Mouse (Mus musculus): ENCODE results near the gene Vmn2r34. TPM values are rescaled to one million over a fixed set of nuclear protein-coding genes. Genes with fewer than 3 reads are reported as not detected.
"Not testable (repeated sequence)": the region's sequence is repeated elsewhere in the genome, so short reads cannot be mapped to it uniquely, and the experiment has no call there.

Gene Vmn2r34
- not detected in 2 replicates for total RNA-seq (2017)

DNA sequence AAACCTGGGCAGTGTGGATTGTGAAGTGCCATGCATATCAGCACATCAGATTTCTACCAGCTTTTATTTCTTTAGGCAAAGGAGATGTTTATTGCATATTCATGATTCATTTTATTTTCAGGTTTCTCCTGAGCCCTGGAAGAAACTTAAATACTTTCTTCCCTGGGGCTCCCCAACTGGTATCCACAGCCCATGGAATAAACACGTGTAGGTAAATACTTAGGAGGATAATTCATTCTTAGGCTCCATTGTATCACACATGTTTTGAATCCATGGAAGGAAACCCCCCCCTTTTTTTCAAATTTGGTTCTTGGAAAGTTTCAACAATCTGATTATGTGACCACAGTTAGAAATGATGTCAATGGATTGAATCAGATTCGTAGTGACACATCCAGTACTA is at the start of gene Vmn2r34:
Gene Vmn2r34 (minus strand): TSS at position 101 of the 400 bp plus-strand sequence.
- ATAC-seq (replicated peaks in 1 of 2; ENCODE audit: insufficient read depth in 1 of 2, low FRiP score in 2 of 2, low TSS enrichment in 1 of 2, low read depth in 1 of 2, poor library complexity in 2 of 2, severe bottlenecking in 2 of 2), result not testable (repeated sequence)

DNA sequence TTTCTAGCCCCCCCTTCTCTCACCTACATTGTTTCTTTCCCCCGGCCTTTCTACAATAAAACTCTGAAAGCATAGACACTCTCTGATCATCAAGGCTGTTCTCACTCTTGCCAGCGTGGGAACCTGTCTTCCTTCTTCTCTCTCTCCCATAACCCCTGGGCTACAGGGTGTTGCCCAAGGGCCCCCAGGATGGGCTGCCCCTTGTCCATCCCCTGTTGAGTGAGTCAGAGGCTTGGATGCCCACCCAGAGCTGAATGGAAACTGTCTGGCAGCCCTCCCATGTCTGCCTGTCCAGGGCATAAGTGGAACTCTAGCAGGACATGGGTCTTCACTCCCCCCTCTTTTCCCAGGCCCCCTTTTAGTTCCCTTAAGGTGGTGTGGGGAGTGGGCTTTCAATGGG is 15.3 kb downstream of the Vmn2r34 start:
- not testable (repeated sequence) for ATAC-seq (replicated peaks in 1 of 2; ENCODE audit: insufficient read depth in 1 of 2, low FRiP score in 2 of 2, low TSS enrichment in 1 of 2, low read depth in 1 of 2, poor library complexity in 2 of 2, severe bottlenecking in 2 of 2)

Other genes with a start within 250 kb of the Vmn2r34 start
- not detected in 2 replicates for gene Vmn2r32, start 209.5 kb downstream of the Vmn2r34 start, total RNA-seq (2017)
- not detected in 2 replicates for gene Vmn2r33, start 122.7 kb downstream of the Vmn2r34 start, total RNA-seq (2017)
- gene Vmn2r35, start 130.4 kb upstream of the Vmn2r34 start, total RNA-seq (2017), result not detected in 2 replicates
- gene Vmn2r36, start 213.0 kb upstream of the Vmn2r34 start, total RNA-seq (2017), result not detected in 2 replicates